Mouse (Mus musculus): ENCODE measurements around the gene Ap3b1. TPM values are rescaled to one million over a fixed set of nuclear protein-coding genes. Genes with fewer than 3 reads are reported as not detected.

Gene Ap3b1
- polyA plus RNA-seq, 1 experiment from 2014 or later = 30.9 TPM

DNA sequence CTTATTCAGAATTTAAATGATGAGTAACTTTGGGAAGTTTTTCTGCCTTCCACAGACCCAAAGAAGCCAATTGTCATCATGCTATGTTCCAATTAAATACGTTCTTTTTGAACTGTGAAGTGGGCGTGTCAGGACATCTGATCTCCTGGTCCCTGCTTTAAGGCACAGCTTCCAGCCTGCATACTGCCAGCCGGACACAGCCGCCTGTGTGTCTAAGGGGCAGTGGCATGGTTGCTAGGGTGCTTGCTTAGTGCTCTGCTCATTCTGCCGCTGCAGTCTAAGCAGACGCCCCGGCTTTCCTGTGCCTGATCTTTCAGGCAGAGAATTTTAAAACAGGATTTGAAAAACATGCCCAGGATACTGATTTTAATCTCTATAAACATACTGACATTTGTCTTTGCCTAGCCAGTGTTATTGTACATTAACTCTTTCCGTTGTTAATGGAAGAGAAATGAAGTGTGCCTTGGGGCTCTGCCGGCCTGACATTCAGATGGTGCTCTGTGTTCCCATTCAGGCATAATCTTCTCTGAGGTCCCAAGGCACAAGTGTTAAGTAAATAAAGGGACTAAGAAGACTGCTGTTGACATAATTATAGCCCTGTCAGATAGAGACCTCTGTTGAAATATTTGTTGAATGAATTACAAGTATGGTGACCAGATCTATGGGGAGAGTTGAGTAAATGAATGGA, 204.0 kb downstream of the Ap3b1 start:
- no peaks in the 10 kb centered on the region for H3K27me3 ChIP-seq (replicated peaks; ENCODE audit: control insufficient read depth, insufficient read depth, low read length)
- H3K4me2 ChIP-seq (replicated peaks; ENCODE audit: low read depth) = no peak overlapping the region
- WGBS = 41% methylated on average over 9 of the region's 9 CpGs
- H3K4me1 ChIP-seq (replicated peaks; ENCODE audit: control insufficient read depth, insufficient read depth, low read length) = no peaks in the 10 kb centered on the region
- H3K4me3 ChIP-seq (ENCODE audit: low read depth, low read length) = no peak overlapping the region
- ATAC-seq = no peak
- H3K36me3 ChIP-seq (ENCODE audit: control insufficient read depth, insufficient read depth) = peaks cover 10% of the 10 kb centered on the region
- H3K27ac ChIP-seq (ENCODE audit: low read depth, low read length) = no peak overlapping the region
- H3K9me3 ChIP-seq (ENCODE audit: control insufficient read depth) = no peaks in the 10 kb centered on the region
- no peak overlapping the region for H3K9ac ChIP-seq (ENCODE audit: low read depth, low read length)
- TF ChIP-seq CTCF (IDR thresholded peaks at IDR 0.05; ENCODE audit: low read depth) = no peak

DNA sequence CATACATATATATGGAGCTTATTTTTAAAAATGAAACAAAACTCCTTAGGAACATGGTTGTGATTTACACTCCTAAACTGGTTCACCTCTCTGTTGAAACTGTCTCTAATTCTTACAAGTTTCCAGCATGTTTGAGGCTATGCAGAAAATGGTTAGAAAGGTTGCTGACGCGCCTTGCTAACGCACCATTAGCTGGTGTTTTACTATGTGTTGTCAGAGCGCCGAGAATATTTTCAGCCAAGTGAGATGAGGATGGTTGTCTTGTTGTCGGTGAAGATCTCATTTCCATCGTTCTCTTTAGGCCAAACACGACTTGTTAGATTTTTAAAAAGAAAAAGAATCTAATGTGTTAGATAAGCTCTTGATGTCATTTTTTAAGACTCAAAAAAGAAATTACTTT, 205.1 kb downstream of the Ap3b1 start:
- H3K27me3 ChIP-seq (replicated peaks; ENCODE audit: control insufficient read depth, insufficient read depth, low read length) = no peaks in the 10 kb centered on the region
- no peak overlapping the region for H3K9ac ChIP-seq (ENCODE audit: low read depth, low read length)
- peaks cover 5% of the 10 kb centered on the region for H3K36me3 ChIP-seq (ENCODE audit: control insufficient read depth, insufficient read depth)
- no peak for TF ChIP-seq CTCF (IDR thresholded peaks at IDR 0.05; ENCODE audit: low read depth)
- no peak overlapping the region for H3K4me3 ChIP-seq (ENCODE audit: low read depth, low read length)
- no peaks in the 10 kb centered on the region for H3K9me3 ChIP-seq (ENCODE audit: control insufficient read depth)
- ATAC-seq = no peak
- H3K27ac ChIP-seq (ENCODE audit: low read depth, low read length) = no peak overlapping the region
- 94% methylated on average over 8 of the region's 8 CpGs for WGBS
- no peaks in the 10 kb centered on the region for H3K4me1 ChIP-seq (replicated peaks; ENCODE audit: control insufficient read depth, insufficient read depth, low read length)
- H3K4me2 ChIP-seq (replicated peaks; ENCODE audit: low read depth) = no peak overlapping the region

DNA sequence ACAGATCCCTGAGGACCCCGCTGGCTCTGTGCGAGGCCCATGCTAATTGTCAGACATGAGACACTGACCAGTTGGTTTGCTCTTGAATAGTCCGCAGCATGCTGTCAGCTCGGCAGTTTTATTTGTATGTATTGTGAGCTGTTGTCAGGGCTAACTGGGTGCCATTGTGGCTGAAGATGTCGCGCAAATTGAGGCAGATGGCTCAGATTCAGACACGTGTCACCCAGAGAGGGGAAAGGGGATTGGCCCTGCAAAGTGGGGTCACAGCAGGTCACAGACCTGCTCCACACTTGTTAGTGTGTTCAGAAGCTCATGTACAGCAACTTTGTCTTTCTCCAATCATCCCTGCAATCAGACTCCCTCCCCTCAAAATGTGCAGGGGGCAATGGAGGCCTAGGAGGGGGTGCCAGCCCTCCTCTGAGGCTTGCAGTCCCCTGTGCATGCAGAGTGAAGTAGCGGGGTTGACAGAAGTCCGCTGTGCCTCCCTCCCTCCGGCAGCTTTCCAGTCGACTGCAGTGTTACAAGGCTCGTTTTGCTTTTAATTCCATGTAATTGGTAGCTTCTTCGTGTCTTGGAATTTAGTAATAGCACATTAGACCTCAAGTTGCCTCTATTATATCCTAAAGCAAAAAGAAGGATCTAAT, 205.7 kb downstream of the Ap3b1 start:
- Histone ChIP-seq H3K27me3 (replicated peaks; ENCODE audit: control insufficient read depth, insufficient read depth, low read length) (no peaks in the 10 kb centered on the region), H3K27ac (ENCODE audit: low read depth, low read length) (no peak overlapping the region), H3K4me1 (replicated peaks; ENCODE audit: control insufficient read depth, insufficient read depth, low read length) (no peaks in the 10 kb centered on the region), H3K9me3 (ENCODE audit: control insufficient read depth) (no peaks in the 10 kb centered on the region), H3K4me3 (ENCODE audit: low read depth, low read length) (no peak overlapping the region), H3K9ac (ENCODE audit: low read depth, low read length) (no peak overlapping the region), H3K4me2 (replicated peaks; ENCODE audit: low read depth) (no peak overlapping the region), H3K36me3 (ENCODE audit: control insufficient read depth, insufficient read depth) (peaks cover 5% of the 10 kb centered on the region)
- TF ChIP-seq CTCF (IDR thresholded peaks at IDR 0.05; ENCODE audit: low read depth) = no peak
- WGBS = 83% methylated on average over 13 of the region's 13 CpGs
- no peak for ATAC-seq

GRCm38 (mm10) chr13:94565176-94565575, 206.4 kb downstream of the Ap3b1 start:
- Histone ChIP-seq H3K27ac (ENCODE audit: low read depth, low read length) (no peak overlapping the region), H3K9ac (ENCODE audit: low read depth, low read length) (no peak overlapping the region), H3K4me2 (replicated peaks; ENCODE audit: low read depth) (no peak overlapping the region), H3K4me3 (ENCODE audit: low read depth, low read length) (no peak overlapping the region), H3K4me1 (replicated peaks; ENCODE audit: control insufficient read depth, insufficient read depth, low read length) (no peaks in the 10 kb centered on the region), H3K27me3 (replicated peaks; ENCODE audit: control insufficient read depth, insufficient read depth, low read length) (no peaks in the 10 kb centered on the region), H3K36me3 (ENCODE audit: control insufficient read depth, insufficient read depth) (peaks cover 12% of the 10 kb centered on the region), H3K9me3 (ENCODE audit: control insufficient read depth) (no peaks in the 10 kb centered on the region)
- 95% methylated on average over 14 of the region's 14 CpGs for WGBS
- ATAC-seq = no peak
- TF ChIP-seq CTCF (IDR thresholded peaks at IDR 0.05; ENCODE audit: low read depth) = no peak

DNA sequence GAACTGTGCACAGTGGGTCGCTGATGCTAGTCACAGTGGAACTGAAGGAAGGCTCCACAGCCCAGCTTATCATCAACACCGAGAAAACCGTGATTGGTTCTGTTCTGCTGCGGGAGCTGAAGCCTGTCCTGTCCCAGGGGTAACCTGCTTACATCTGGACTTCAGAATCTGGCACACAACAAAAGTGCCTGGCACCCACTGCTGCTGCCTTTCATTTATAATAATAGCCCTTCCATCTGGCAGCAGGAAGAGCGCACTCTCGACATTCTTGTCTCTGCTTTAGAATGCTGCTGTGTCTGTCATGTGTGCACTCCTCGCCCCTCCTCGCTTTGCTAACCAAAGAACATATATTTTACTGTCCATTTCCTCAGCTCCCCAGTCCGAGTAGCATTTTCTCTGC, 206.9 kb downstream of the Ap3b1 start:
- no peaks in the 10 kb centered on the region for H3K9me3 ChIP-seq (ENCODE audit: control insufficient read depth)
- H3K4me2 ChIP-seq (replicated peaks; ENCODE audit: low read depth) = no peak overlapping the region
- H3K9ac ChIP-seq (ENCODE audit: low read depth, low read length) = no peak overlapping the region
- H3K27ac ChIP-seq (ENCODE audit: low read depth, low read length) = no peak overlapping the region
- no peaks in the 10 kb centered on the region for H3K4me1 ChIP-seq (replicated peaks; ENCODE audit: control insufficient read depth, insufficient read depth, low read length)
- no peak overlapping the region for H3K4me3 ChIP-seq (ENCODE audit: low read depth, low read length)
- no peak for ATAC-seq
- 82% methylated on average over 9 of the region's 9 CpGs for WGBS
- peaks cover 13% of the 10 kb centered on the region for H3K36me3 ChIP-seq (ENCODE audit: control insufficient read depth, insufficient read depth)
- no peak for TF ChIP-seq CTCF (IDR thresholded peaks at IDR 0.05; ENCODE audit: low read depth)
- no peaks in the 10 kb centered on the region for H3K27me3 ChIP-seq (replicated peaks; ENCODE audit: control insufficient read depth, insufficient read depth, low read length)

GRCm38 (mm10) chr13:94567739-94568138, 209.0 kb downstream of the Ap3b1 start:
- no peak overlapping the region for H3K4me2 ChIP-seq (replicated peaks; ENCODE audit: low read depth)
- no peak for TF ChIP-seq CTCF (IDR thresholded peaks at IDR 0.05; ENCODE audit: low read depth)
- H3K27me3 ChIP-seq (replicated peaks; ENCODE audit: control insufficient read depth, insufficient read depth, low read length) = no peaks in the 10 kb centered on the region
- no peak overlapping the region for H3K27ac ChIP-seq (ENCODE audit: low read depth, low read length)
- no peak for ATAC-seq
- H3K9ac ChIP-seq (ENCODE audit: low read depth, low read length) = no peak overlapping the region; the same call in 1 of the 2 replicates
- no peaks in the 10 kb centered on the region for H3K9me3 ChIP-seq (ENCODE audit: control insufficient read depth)
- no peak overlapping the region for H3K4me3 ChIP-seq (ENCODE audit: low read depth, low read length)
- 70% methylated on average over 6 of the region's 6 CpGs for WGBS
- no peaks in the 10 kb centered on the region for H3K4me1 ChIP-seq (replicated peaks; ENCODE audit: control insufficient read depth, insufficient read depth, low read length)
- peaks cover 13% of the 10 kb centered on the region for H3K36me3 ChIP-seq (ENCODE audit: control insufficient read depth, insufficient read depth)
